Mouse (Mus musculus): Measurements from ENCODE around the gene Slc6a13. TPM values are rescaled to one million over a fixed set of nuclear protein-coding genes. Genes with fewer than 3 reads are reported as not detected.
A peak's percentile ranks its signal among the peaks of the same experiment; 100 is the strongest.

Slc6a13 gene
- total and polyA plus RNA-seq, 3 experiments, result 1.0 to 1.5 TPM; not detected in 1

DNA sequence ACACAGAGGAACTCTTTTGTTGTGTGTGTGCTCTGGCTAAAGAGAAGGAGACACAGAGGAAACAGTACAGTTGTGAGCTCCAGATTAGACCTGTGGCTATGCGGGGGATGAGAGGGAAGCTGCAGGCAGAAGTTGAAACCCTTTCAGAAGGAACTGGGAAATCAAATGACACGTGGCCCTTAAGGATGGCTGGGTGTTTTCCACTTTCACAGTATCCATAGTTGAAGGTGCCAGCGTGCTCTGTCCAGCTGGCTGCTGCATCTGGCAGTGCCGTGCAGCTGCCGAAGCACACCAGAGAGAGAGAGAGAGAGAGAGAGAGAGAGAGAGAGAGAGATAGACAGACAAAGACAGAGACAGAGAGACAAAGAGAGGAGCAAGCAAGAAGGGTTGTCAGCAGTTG, 48.8 kb upstream of the Slc6a13 start (continued):
- TF ChIP-seq USF1 (IDR thresholded peaks at IDR 0.05; ENCODE audit: low read depth, low read length), result peak; percentile 67; the same call in 1 of the 2 replicates
- TF ChIP-seq RAD21 (IDR thresholded peaks at IDR 0.05; ENCODE audit: low read depth, low read length), result no peak
- no peak for TF ChIP-seq POLR2AphosphoS2 (IDR thresholded peaks at IDR 0.05; ENCODE audit: low read length)
- TF ChIP-seq TBP (IDR thresholded peaks at IDR 0.05; ENCODE audit: low read depth, low read length), result peak; percentile 23; the same call in 1 of the 2 replicates
- no peak for TF ChIP-seq GABPA (IDR thresholded peaks at IDR 0.05; ENCODE audit: low read depth, low read length)
- TF ChIP-seq MYB (IDR thresholded peaks at IDR 0.05; ENCODE audit: low read depth, low read length), result no peak
- TF ChIP-seq POLR2A (IDR thresholded peaks at IDR 0.05; ENCODE audit: control insufficient read depth in 1 of 2, insufficient read depth in 1 of 2, low read depth in 1 of 2, low read length in 2 of 2, poor library complexity in 1 of 2), result peak in 1 of 2 experiments; percentile 27; a peak in 1 of 4 replicates
- TF ChIP-seq CTCF (IDR thresholded peaks at IDR 0.05 in 2 of 3, conservative IDR thresholded peaks at IDR 0.05 in 1 of 3; ENCODE audit: control insufficient read depth in 1 of 3, insufficient read depth in 1 of 3, low read depth in 2 of 3, low read length in 3 of 3, poor library complexity in 1 of 3, severe bottlenecking in 1 of 3), result no peak
- TF ChIP-seq ELF1 (IDR thresholded peaks at IDR 0.05; ENCODE audit: low read depth, low read length), result no peak
- peak; percentile 85 for TF ChIP-seq MAX (IDR thresholded peaks at IDR 0.05; ENCODE audit: low read length)
- no peak for TF ChIP-seq NELFE (IDR thresholded peaks at IDR 0.05; ENCODE audit: low read depth, low read length)
- no peak for TF ChIP-seq UBTF (IDR thresholded peaks at IDR 0.05; ENCODE audit: borderline replicate concordance, insufficient read depth, low read depth, low read length)
- TF ChIP-seq TCF12 (IDR thresholded peaks at IDR 0.05; ENCODE audit: low read depth, low read length), result no peak
- no peak for TF ChIP-seq E2F4 (IDR thresholded peaks at IDR 0.05; ENCODE audit: borderline replicate concordance, low read depth, low read length)
- TF ChIP-seq TAL1 (IDR thresholded peaks at IDR 0.05; ENCODE audit: low read length), result no peak
- no peak for TF ChIP-seq CHD2 (IDR thresholded peaks at IDR 0.05; ENCODE audit: low read length)
- no peak for TF ChIP-seq JUND (IDR thresholded peaks at IDR 0.05; ENCODE audit: low read depth, low read length)
- no peak for TF ChIP-seq SMC3 (IDR thresholded peaks at IDR 0.05; ENCODE audit: low read depth, low read length)
- 0 out of 2 replicates have a peak, but pooled peaks have one; percentile 26 for TF ChIP-seq ETS1 (IDR thresholded peaks at IDR 0.05; ENCODE audit: low read depth, low read length)
- peak; percentile 72 for TF ChIP-seq MXI1 (IDR thresholded peaks at IDR 0.05; ENCODE audit: low read depth, low read length)
- TF ChIP-seq ZC3H11A (IDR thresholded peaks at IDR 0.05; ENCODE audit: low read depth, low read length), result no peak
- TF ChIP-seq CHD1 (IDR thresholded peaks at IDR 0.05; ENCODE audit: low read depth, low read length), result no peak
- no peak for TF ChIP-seq HCFC1 (IDR thresholded peaks at IDR 0.05; ENCODE audit: low read depth, low read length)
- no peak for TF ChIP-seq GATA1 (IDR thresholded peaks at IDR 0.05; ENCODE audit: low read depth, low read length)

DNA sequence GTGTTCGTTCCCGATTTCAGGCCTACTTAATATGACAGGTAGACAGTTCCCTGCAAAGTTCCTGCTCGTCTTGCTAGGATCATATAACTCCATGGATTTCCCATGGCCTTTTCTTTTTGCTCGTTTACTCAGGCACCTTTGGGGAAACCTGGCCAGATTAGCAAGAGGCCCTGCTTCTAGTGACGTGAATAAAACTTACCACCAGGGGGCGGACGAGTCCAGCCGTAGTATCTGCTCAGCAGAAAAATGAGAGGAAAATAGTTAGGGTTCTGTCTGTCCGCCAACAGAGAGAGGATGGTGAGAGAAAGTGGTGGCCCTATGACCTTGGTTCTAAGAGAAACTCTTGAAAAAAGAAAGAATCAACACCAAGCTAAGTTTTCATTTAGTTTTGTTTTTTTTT, 39.5 kb upstream of the Slc6a13 start:
- Histone ChIP-seq H3K9ac (ENCODE audit: control insufficient read depth, low read depth, low read length, poor library complexity, severe bottlenecking) (peak overlapping the region; percentile 51; the same call in 1 of the 2 replicates), H3K27me3 (ENCODE audit: control insufficient read depth in 1 of 2, insufficient read depth in 2 of 2, low read length in 2 of 2) (no peaks in the 10 kb centered on the region), H3K79me2 (ENCODE audit: control insufficient read depth, insufficient read depth, low read length, poor library complexity) (no peaks in the 10 kb centered on the region), H3K27ac (ENCODE audit: control insufficient read depth, low read depth, low read length) (no peak overlapping the region), H3K4me3 (ENCODE audit: control insufficient read depth in 1 of 2, insufficient read depth in 1 of 2, low read depth in 2 of 2, low read length in 2 of 2) (peak overlapping the region; percentile 24 to 77), H3K9me3 (replicated peaks; ENCODE audit: insufficient read depth, low read length) (no peaks in the 10 kb centered on the region), H3K36me3 (ENCODE audit: control insufficient read depth in 1 of 2, insufficient read depth in 2 of 2, low read length in 2 of 2) (no peaks in the 10 kb centered on the region), H3K4me1 (ENCODE audit: control insufficient read depth in 1 of 2, insufficient read depth in 2 of 2, low read length in 2 of 2) (peaks cover 0 to 8% of the 10 kb centered on the region in 2 experiments; a peak in 1 of 4 replicates)
- peak; percentile 88 for DNase-seq (ENCODE audit: low read depth, low spot score)
- TF ChIP-seq EP300 (IDR thresholded peaks at IDR 0.05; ENCODE audit: low read depth in 1 of 2, low read length in 2 of 2) (no peak), USF1 (IDR thresholded peaks at IDR 0.05; ENCODE audit: low read depth, low read length) (no peak), KAT2A (conservative IDR thresholded peaks at IDR 0.05; ENCODE audit: low read depth, low read length) (no peak), TAL1 (IDR thresholded peaks at IDR 0.05; ENCODE audit: low read length) (no peak), ZNF384 (IDR thresholded peaks at IDR 0.05; ENCODE audit: low read depth, low read length) (peak; percentile 46; the same call in 1 of the 2 replicates), RCOR1 (IDR thresholded peaks at IDR 0.05; ENCODE audit: low read depth, low read length) (no peak), CHD1 (IDR thresholded peaks at IDR 0.05; ENCODE audit: low read depth, low read length) (no peak), RAD21 (IDR thresholded peaks at IDR 0.05; ENCODE audit: low read depth, low read length) (peak; percentile 77), BHLHE40 (IDR thresholded peaks at IDR 0.05; ENCODE audit: borderline replicate concordance, low read depth, low read length) (no peak), JUND (IDR thresholded peaks at IDR 0.05; ENCODE audit: low read depth, low read length) (no peak), ZKSCAN1 (IDR thresholded peaks at IDR 0.05; ENCODE audit: low read depth, low read length) (no peak), POLR2AphosphoS5 (IDR thresholded peaks at IDR 0.05; ENCODE audit: borderline replicate concordance, low read depth, low read length) (no peak), MAX (IDR thresholded peaks at IDR 0.05; ENCODE audit: low read length) (no peak), ZMIZ1 (IDR thresholded peaks at IDR 0.05; ENCODE audit: low read depth, low read length) (no peak), POLR2AphosphoS2 (IDR thresholded peaks at IDR 0.05; ENCODE audit: low read length) (no peak), NRF1 (IDR thresholded peaks at IDR 0.05; ENCODE audit: insufficient read depth, low read depth, low read length, poor library complexity, severe bottlenecking) (no peak), UBTF (IDR thresholded peaks at IDR 0.05; ENCODE audit: borderline replicate concordance, insufficient read depth, low read depth, low read length) (no peak), NELFE (IDR thresholded peaks at IDR 0.05; ENCODE audit: low read depth, low read length) (no peak), TCF12 (IDR thresholded peaks at IDR 0.05; ENCODE audit: low read depth, low read length) (no peak), MEF2A (IDR thresholded peaks at IDR 0.05; ENCODE audit: extremely low read depth, insufficient replicate concordance, low read depth, low read length, poor library complexity, severe bottlenecking) (no peak)

Measured in MEL (cell line).